In the genomic region with DNA sequence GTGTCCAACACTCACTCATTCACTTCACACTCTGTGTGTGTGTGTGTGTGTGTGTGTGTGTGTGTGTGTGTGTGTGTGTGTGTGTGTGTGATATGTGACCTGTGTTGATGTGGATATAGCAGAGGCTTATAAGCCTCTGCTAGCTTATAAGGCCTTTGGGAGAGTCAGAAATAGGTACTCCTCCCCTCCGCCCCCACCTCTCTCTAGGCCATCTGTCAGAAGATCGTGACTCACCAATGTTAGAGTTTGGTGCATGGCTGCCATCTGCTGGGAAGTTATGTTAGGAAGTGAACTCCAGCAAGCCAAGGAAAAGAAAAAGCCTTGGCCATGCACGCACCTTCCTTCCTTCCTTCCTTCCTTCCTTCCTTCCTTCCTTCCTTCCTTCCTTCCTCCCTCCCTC, we compare ENCODE assay signal across 9 mouse cellular contexts. TPM values are rescaled to one million over a fixed set of nuclear protein-coding genes. Genes with fewer than 3 reads are reported as not detected.
DNase-seq lines count a peak whose midpoint lies in the region; ATAC-seq and TF ChIP-seq lines count a peak whose summit lies in the region.
"Had no signal": no experiment of that assay in that cellular context is flagged by ENCODE, and none has a peak within 500 bp of the region (broad histone marks: within the 10 kb centered on the region; RNA-seq: fewer than 3 reads in every experiment).

No protein-coding gene starts in this region.

- H3K9ac ChIP-seq in liver, adult 2 months (ENCODE audit: low read depth, low read length): no peak overlapping the region
- H3K9ac ChIP-seq in liver, embryonic 12.5 days: no peak overlapping the region
- H3K9ac ChIP-seq in neural tube, embryonic 15.5 days (replicated peaks): no peak overlapping the region

- intact Hi-C loops in left cerebral cortex, postnatal 4 days (cut with DNase I): loop anchor here (5.0 kb wide), 1 partner anchor 94 kb away; no protein-coding TSS in a partner anchor

- H3K79me2 ChIP-seq in liver, adult 2 months (ENCODE audit: control insufficient read depth, insufficient read depth, low read length): no peaks in the 10 kb centered on the region

- H3K4me3 ChIP-seq in liver, adult 2 months (ENCODE audit: insufficient read depth, low read depth, low read length): no peak overlapping the region
- no peak overlapping the region for H3K4me3 ChIP-seq in liver, embryonic 12.5 days
- no peak overlapping the region for H3K4me3 ChIP-seq in neural tube, embryonic 15.5 days (replicated peaks)

- no peaks in the 10 kb centered on the region for H3K27me3 ChIP-seq in liver, adult 2 months (ENCODE audit: control insufficient read depth, insufficient read depth, low read length)
- peaks cover 22% of the 10 kb centered on the region for H3K27me3 ChIP-seq in liver, embryonic 12.5 days (replicated peaks)
- no peaks in the 10 kb centered on the region for H3K27me3 ChIP-seq in neural tube, embryonic 15.5 days (replicated peaks)

- no peak for TF ChIP-seq POLR2A in liver, adult 2 months (IDR thresholded peaks at IDR 0.05; ENCODE audit: extremely low read depth, insufficient read depth, low read length)
- no peak for TF ChIP-seq POLR2A in brain, embryonic 14.5 days (IDR thresholded peaks at IDR 0.05; ENCODE audit: borderline replicate concordance, extremely low read depth, insufficient read depth, insufficient read length, poor library complexity, severe bottlenecking)

- H3K36me3 ChIP-seq in liver, adult 2 months (ENCODE audit: control insufficient read depth, insufficient read depth, low read length): no peaks in the 10 kb centered on the region
- peaks cover 14% of the 10 kb centered on the region for H3K36me3 ChIP-seq in liver, embryonic 12.5 days
- peaks cover 19% of the 10 kb centered on the region for H3K36me3 ChIP-seq in neural tube, embryonic 15.5 days

- 16% methylated on average over 3 of the region's 3 CpGs for WGBS in liver, adult 2 months
- 13% methylated on average over 3 of the region's 3 CpGs for WGBS in liver, embryonic 12.5 days (ENCODE audit: insufficient replicate concordance)
- whole genome bisulfite sequencing in neural tube, embryonic 15.5 days: 17% methylated on average over 3 of the region's 3 CpGs

- TF ChIP-seq CTCF in liver, adult 2 months (IDR thresholded peaks at IDR 0.05; ENCODE audit: low read depth, low read length): peak; percentile 13; the same call in 1 of the 2 replicates
- TF ChIP-seq CTCF in brain, embryonic 14.5 days (IDR thresholded peaks at IDR 0.05; ENCODE audit: borderline replicate concordance, extremely low read depth, insufficient read depth, insufficient read length): peak; percentile 71; the same call in 1 of the 2 replicates

- no peaks in the 10 kb centered on the region for H3K4me1 ChIP-seq in liver, adult 2 months (ENCODE audit: control insufficient read depth, insufficient read depth, low read length)
- H3K4me1 ChIP-seq in liver, embryonic 12.5 days: no peaks in the 10 kb centered on the region
- 0 out of 2 replicates have a peak, but pooled peaks cover 4% of the 10 kb centered on the region for H3K4me1 ChIP-seq in neural tube, embryonic 15.5 days

- H3K9me3 ChIP-seq in liver, embryonic 12.5 days (replicated peaks): no peaks in the 10 kb centered on the region
- H3K9me3 ChIP-seq in neural tube, embryonic 15.5 days (replicated peaks): no peaks in the 10 kb centered on the region

- H3K27ac ChIP-seq in liver, adult 2 months (replicated peaks; ENCODE audit: insufficient read depth, low read depth, low read length): no peak overlapping the region
- no peak overlapping the region for H3K27ac ChIP-seq in liver, embryonic 12.5 days
- no peak overlapping the region for H3K27ac ChIP-seq in neural tube, embryonic 15.5 days (replicated peaks)
- H3K27ac ChIP-seq: macrophage had no signal

- DNase-seq in liver, adult 2 months (ENCODE audit: extremely low read depth, low read depth, low spot score): peak; percentile 19
- DNase-seq in brain, embryonic 14.5 days (ENCODE audit: low read depth): peak; percentile 90
- peak; percentile 33 to 69 for DNase-seq in kidney, adult 8-10 months
- peak; percentile 87 for DNase-seq in left cerebral cortex, postnatal 4 days
- DNase-seq in thymus, postnatal 25 days: peak; percentile 78

- no peak for ATAC-seq in liver, embryonic 12.5 days
- peak; percentile 87 for ATAC-seq in frontal cortex, adult (ENCODE audit: low TSS enrichment)
- peak; percentile 61; the same call in 1 of the 2 replicates for ATAC-seq in neural tube, embryonic 15.5 days (ENCODE audit: low FRiP score)

- no peak overlapping the region for H3K4me2 ChIP-seq in liver, embryonic 12.5 days
- no peak overlapping the region for H3K4me2 ChIP-seq in neural tube, embryonic 15.5 days

RNA-seq across cellular contexts. Expression of a gene that starts 10.3 kb away (rescaled TPM):
- total RNA-seq in liver, adult 2 months (2014; rRNA removed): 0.55 and 1.0 TPM in 2 replicates
- polyA plus RNA-seq in liver, adult 2 months (2012; rRNA removed): 0.52 and 0.92 TPM in 2 replicates
- polyA plus RNA-seq in liver, embryonic 12.5 days (2016; fragmentation: Nextera tagmentation; extraction: Ambion mirVana): 1.5 and 2.1 TPM in 2 replicates
- polyA plus RNA-seq in brain, embryonic 14.5 days (2012; rRNA removed): 2.3 and 3.6 TPM in 2 replicates
- 1 to 10 TPM; 2.1 to 3.0 TPM for total RNA-seq in left cerebral cortex, postnatal 4 days (2021)
- 2.7 and 3.2 TPM in 2 replicates for polyA plus RNA-seq in neural tube, embryonic 15.5 days (2015; fragmentation: Nextera tagmentation; extraction: Ambion mirVana)

RNA-seq across cellular contexts. Expression of a gene that starts 12.1 kb away (rescaled TPM):
- 1.9 and 2.1 TPM in 2 replicates for total RNA-seq in liver, adult 2 months (2014; rRNA removed)
- polyA plus RNA-seq in liver, adult 2 months (2012; rRNA removed): 3.3 and 5.0 TPM in 2 replicates
- polyA plus RNA-seq in liver, embryonic 12.5 days (2016; fragmentation: Nextera tagmentation; extraction: Ambion mirVana): 3.0 and 4.1 TPM in 2 replicates
- polyA plus RNA-seq in brain, embryonic 14.5 days (2012; rRNA removed): 0.90 and 1.4 TPM in 2 replicates
- total RNA-seq in left cerebral cortex, postnatal 4 days (2021): not detected
- polyA plus RNA-seq in neural tube, embryonic 15.5 days (2015; fragmentation: Nextera tagmentation; extraction: Ambion mirVana): 0.95 and 4.5 TPM in 2 replicates

RNA-seq across cellular contexts. Expression of a gene that starts 13.5 kb away (rescaled TPM):
- total RNA-seq in liver, adult 2 months (2014; rRNA removed): 0.18 and 0.74 TPM in 2 replicates
- 0.65 and 0.70 TPM in 2 replicates for polyA plus RNA-seq in liver, adult 2 months (2012; rRNA removed)
- polyA plus RNA-seq in liver, embryonic 12.5 days (2016; fragmentation: Nextera tagmentation; extraction: Ambion mirVana): 7.5 and 8.2 TPM in 2 replicates
- 571 and 616 TPM in 2 replicates for polyA plus RNA-seq in brain, embryonic 14.5 days (2012; rRNA removed)
- 100 to 1,000 TPM; 739 to 767 TPM for total RNA-seq in left cerebral cortex, postnatal 4 days (2021)
- 577 and 709 TPM in 2 replicates for polyA plus RNA-seq in neural tube, embryonic 15.5 days (2015; fragmentation: Nextera tagmentation; extraction: Ambion mirVana)

RNA-seq across cellular contexts. Expression of a gene that starts 18.2 kb away (rescaled TPM):
- total RNA-seq in liver, adult 2 months (2014; rRNA removed): 46.1 and 57.6 TPM in 2 replicates
- polyA plus RNA-seq in liver, adult 2 months (2012; rRNA removed): 48.1 and 86.4 TPM in 2 replicates
- 51.1 and 52.7 TPM in 2 replicates for polyA plus RNA-seq in liver, embryonic 12.5 days (2016; fragmentation: Nextera tagmentation; extraction: Ambion mirVana)
- polyA plus RNA-seq in brain, embryonic 14.5 days (2012; rRNA removed): 21.7 and 27.8 TPM in 2 replicates
- 10 to 100 TPM; 10.4 to 11.0 TPM for total RNA-seq in left cerebral cortex, postnatal 4 days (2021)
- 38.6 and 50.0 TPM in 2 replicates for polyA plus RNA-seq in neural tube, embryonic 15.5 days (2015; fragmentation: Nextera tagmentation; extraction: Ambion mirVana)

RNA-seq across cellular contexts. Expression of a gene that starts 25.7 kb away (rescaled TPM):
- not detected in 2 replicates for total RNA-seq in liver, adult 2 months (2014; rRNA removed)
- polyA plus RNA-seq in liver, adult 2 months (2012; rRNA removed): not detected in 2 replicates
- polyA plus RNA-seq in liver, embryonic 12.5 days (2016; fragmentation: Nextera tagmentation; extraction: Ambion mirVana): 0.05 and 0.17 TPM in 2 replicates
- polyA plus RNA-seq in brain, embryonic 14.5 days (2012; rRNA removed): 0.85 and 3.3 TPM in 2 replicates
- total RNA-seq in left cerebral cortex, postnatal 4 days (2021): under 1 TPM; 0.26 to 0.56 TPM
- polyA plus RNA-seq in neural tube, embryonic 15.5 days (2015; fragmentation: Nextera tagmentation; extraction: Ambion mirVana): 0.15 and 0.36 TPM in 2 replicates
- polyA plus RNA-seq: macrophage had no signal

Comparison
In these comparisons a context has a peak if more than half of its experiments do, and no peak if none do; other contexts are left out.
1. DNase-seq: peak in every context shown above with its lines; median percentile 90 in brain, embryonic 14.5 days; 87 in left cerebral cortex, postnatal 4 days; 78 in thymus, postnatal 25 days; 51 in kidney, adult 8-10 months; 19 in liver, adult 2 months.
2. RNA of a gene that starts 13.5 kb away (polyA plus RNA-seq): 577 to 709 TPM in neural tube, embryonic 15.5 days and 571 to 616 TPM in brain, embryonic 14.5 days; 7.5 to 8.2 TPM in liver, embryonic 12.5 days and 0.65 to 0.70 TPM in liver, adult 2 months; every median in the first group is over 10 times any median in the second.